Mouse (Mus musculus): ENCODE data around the gene Ttc8.

Gene Ttc8

GRCm38 (mm10) chr12:98973461-98973860, 53.1 kb downstream of the Ttc8 start:
- no peak for DNase-seq (ENCODE audit: low spot score in 2 of 2)

GRCm38 (mm10) chr12:98974157-98974804, 53.9 kb downstream of the Ttc8 start:
- no peak for DNase-seq (ENCODE audit: low spot score in 2 of 2)

DNA sequence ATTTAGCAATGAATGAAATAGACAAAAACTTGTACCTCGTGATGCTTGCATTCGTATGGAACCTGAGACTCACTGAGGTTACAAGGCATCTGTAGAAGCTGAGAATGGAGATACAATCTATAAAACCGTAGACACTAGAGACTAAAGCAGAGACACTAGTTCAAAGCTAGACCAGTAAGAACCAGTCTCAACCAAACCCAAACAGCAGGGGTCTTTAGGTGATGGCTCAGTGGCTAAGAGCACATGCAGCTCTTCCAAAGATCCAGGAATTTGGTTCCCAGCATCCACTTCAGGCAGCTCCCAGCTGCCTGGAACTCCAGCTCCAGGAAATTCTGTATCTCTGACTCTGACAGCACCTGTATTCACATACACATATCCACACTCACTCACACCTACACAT, 60.7 kb downstream of the Ttc8 start:
- DNase-seq (ENCODE audit: low spot score in 2 of 2) = no peak

DNA sequence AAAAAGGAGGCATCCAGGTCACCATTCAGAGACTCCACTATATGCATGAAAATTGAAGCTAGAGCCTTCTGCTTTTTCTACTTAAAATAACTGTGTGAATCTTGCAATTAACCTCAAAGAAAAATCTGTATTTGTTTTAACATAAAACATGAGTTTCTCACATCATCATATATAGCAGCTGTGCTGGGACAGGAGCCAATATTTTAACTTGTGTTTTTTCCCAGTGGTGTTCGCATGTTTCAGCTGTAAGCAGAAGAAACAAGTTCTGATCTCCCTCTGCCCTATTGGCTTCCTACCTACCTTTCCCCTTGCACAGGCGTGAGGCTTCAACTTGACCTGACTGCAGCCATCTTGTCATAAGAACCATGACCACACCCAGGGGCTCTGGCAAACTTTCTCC, 64.4 kb downstream of the Ttc8 start:
- DNase-seq (ENCODE audit: low spot score in 2 of 2) = peak in 1 of 2 experiments; percentile 58

GRCm38 (mm10) chr12:98991076-98991829, 70.9 kb downstream of the Ttc8 start:
- DNase-seq (ENCODE audit: low spot score in 2 of 2) = peak; percentile 41 to 44

GRCm38 (mm10) chr12:98991830-98992216, 71.4 kb downstream of the Ttc8 start:
- DNase-seq (ENCODE audit: low spot score in 2 of 2) = no peak

- DNase-seq (ENCODE audit: low spot score in 2 of 2) = no peak
Observed at GRCm38 (mm10) chr12:98993736-98994135, 73.4 kb downstream of the Ttc8 start.

GRCm38 (mm10) chr12:98994366-98994765, 74.0 kb downstream of the Ttc8 start:
- DNase-seq (ENCODE audit: low spot score in 2 of 2) = no peak

DNA sequence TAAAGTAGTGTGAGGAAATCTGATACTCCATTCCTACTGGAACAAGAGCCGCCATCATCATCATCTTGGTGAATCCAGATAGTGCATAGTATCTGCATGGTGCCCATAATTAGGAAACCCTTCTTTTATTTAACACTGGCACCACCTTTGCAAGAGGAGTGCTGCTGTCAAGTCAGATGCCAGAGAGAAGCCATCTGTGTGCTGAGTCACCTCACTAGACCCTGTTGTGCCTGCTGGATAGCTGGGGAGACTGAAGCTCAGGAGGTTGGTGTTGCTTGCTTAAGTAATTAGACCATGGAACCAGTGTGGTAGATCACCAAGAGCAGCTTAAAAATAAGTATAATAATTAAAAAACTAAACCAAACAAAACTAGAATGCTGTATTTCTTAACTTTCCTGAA, 75.5 kb downstream of the Ttc8 start:
- peak in 1 of 2 experiments; percentile 28 for DNase-seq (ENCODE audit: low spot score in 2 of 2)

DNA sequence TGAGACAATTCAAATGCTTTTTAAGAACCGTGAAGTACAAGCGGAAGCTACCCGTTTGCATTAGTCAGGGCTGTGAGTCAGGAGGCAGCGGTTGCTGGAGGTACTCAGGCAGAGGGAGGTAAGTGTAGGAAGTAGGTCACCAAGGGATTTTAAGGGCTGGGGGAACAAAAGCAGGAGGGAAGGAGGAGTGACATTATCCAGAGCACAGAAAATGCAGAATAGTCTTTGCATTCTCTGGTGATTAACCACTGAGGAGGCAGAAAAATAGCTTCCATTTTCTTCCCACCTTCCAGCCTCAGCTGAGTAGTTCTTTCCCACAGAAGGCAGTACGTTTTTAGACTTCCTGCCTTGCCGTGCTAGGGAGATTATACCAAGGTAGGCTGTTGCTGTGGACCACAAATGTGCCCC, 76.2 kb downstream of the Ttc8 start:
- DNase-seq (ENCODE audit: low spot score in 2 of 2) = peak; percentile 59 to 64

GRCm38 (mm10) chr12:98997046-98997445, 76.7 kb downstream of the Ttc8 start:
- no peak for DNase-seq (ENCODE audit: low spot score in 2 of 2)

DNA sequence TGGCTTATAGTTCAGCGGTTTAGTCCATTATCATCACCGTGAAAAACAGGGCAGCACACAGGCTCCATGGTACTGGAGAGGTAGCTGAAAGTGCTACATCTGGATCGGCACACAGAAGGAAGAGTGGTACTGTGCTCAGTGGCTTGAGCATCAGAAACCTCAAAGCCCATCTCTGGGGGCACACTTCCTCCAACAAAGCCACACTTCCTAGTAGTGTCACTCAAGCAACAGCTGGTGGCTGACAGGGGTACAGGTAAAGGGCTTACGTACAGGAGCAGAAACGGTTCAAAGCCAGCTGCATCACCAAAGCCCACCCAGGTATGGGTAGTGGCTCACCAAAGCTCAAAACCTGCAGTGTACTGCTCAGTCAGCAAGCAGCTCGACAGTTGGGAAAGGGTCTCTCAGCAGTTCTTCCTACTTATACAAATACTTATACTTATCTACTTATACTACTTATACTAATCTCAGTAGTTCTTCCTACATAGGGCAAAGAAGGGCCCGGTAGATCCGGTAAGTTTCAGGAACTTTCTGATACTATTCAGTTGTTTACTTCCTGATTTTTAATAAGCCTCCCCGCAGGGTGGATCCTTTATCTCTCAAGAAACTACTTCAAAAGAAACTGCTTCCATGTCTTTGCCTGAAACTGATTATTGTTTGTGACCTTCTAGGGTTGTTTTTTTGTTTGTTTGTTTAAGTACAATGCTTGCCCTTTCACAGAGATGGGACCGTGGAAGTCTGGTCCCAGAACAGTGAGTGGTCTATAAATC, 78.5 kb downstream of the Ttc8 start:
- DNase-seq (ENCODE audit: low spot score in 2 of 2) = no peak

GRCm38 (mm10) chr12:99000310-99000709, 79.9 kb downstream of the Ttc8 start:
- DNase-seq (ENCODE audit: low spot score in 2 of 2) = no peak

DNA sequence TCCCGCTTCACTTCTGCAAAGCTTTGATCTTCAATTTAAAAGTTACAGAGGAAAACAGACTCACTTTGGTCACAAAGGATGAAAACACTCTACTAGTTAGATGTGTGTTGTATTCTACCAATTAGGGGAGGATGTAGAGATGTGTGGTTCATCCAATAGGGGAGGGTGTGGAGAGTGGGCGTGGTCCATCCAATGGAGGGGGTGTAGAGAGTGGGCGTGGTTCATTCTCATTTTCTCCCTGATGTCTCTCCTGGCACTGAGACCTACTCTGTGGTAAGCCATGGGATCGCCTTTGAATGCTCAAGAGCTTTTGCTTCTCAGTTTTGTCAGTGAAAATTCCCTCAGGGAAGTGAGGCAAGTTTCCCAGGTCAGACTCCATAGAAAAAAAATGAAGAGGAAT, 82.7 kb downstream of the Ttc8 start:
- DNase-seq (ENCODE audit: low spot score in 2 of 2) = no peak

DNA sequence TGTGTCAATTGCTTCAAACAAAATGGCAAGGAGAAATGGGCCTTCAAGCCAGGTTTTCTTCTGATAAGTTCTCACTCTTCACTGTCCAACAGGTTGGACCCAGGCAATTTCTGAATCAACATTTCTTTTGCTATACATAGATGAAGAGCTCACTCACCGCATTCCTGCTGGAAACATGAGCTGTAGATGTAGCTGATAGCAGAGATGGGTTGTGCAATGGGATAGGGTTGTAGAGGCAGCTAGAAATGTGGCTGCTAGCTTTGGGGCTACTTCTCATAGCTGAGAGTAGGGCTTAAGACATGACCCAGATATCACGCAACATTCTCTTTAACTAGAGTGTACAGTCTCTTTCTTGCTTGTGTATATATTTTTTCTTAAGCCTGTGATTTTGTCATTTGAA, 84.4 kb downstream of the Ttc8 start:
- no peak for DNase-seq (ENCODE audit: low spot score in 2 of 2)

- DNase-seq (ENCODE audit: low spot score in 2 of 2) = no peak
Observed at GRCm38 (mm10) chr12:99008786-99009185, 88.4 kb downstream of the Ttc8 start.

- no peak for DNase-seq (ENCODE audit: low spot score in 2 of 2)
Observed at GRCm38 (mm10) chr12:99009430-99009829, 89.1 kb downstream of the Ttc8 start.

DNA sequence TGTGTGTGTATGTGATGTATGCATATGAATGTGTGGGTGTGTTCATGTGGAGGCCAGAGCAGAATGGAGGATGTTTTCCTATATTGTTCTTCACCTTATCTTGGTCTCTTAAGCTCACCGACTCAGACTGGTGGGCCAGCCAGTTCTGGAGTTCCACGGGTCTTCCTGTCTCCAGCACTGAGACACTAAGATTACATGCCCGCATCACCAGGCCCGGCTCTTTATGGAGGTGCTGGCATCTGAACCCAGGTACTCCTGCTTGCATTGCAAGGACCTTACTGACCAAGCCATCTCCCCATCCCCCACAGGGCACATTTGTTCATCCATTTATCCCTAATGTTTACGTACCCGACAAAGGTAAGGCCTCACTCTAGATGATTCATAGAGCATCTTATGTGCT, 89.7 kb downstream of the Ttc8 start:
- DNase-seq (ENCODE audit: low spot score in 2 of 2) = no peak

DNA sequence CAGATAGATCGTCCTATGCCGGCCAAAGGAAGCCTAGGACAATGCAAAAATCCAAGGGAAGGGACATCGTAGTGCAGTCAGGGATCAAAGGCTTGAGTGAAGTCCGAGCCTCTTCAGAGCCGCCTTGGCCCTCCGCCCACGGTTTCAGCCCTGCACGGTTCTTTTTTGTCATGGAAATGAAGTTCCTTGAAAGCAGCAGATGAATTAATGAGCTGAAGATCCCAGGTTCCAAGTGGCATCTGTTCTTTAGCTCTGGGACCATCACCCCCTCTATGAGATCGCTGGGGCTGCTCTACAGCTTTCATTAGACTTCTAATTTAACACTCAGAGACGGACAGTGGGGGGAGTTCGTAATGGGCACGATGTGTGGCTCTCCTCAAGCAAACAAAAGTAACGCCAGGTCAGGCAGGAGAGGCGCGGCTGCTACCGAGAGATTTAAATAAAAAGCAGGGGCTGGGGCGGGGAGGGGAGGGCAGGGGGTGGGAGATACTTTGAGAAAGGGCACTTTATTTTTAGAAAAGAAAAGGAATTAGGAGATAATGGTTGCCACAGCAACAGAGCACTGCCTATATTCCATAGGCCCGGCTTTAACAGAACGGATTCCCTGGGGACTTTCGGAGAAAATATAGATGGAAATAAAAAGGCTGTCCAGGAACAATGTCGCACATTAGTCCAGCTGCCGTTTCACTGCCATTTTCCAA, 90.9 kb downstream of the Ttc8 start:
- DNase-seq (ENCODE audit: low spot score in 2 of 2) = no peak

DNA sequence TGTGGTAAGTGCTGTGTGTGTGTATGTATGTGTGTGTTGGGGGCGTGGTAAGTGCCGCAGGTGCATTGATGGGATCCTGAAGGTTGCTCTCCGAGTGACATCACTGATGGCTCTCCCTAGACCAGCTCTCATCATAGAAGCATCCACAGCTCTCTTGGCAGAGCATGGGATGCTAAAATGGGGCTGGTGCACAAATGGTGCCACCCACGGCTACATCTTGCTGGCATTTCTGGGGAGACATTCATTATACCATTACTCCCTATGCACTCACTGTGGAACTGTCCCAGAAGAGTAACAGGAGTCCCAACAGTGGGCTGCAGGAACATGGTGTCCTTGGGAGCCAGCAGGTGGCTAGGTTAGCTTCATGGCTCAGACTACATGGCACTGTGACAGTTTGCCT, 95.5 kb downstream of the Ttc8 start:
- DNase-seq (ENCODE audit: low spot score in 2 of 2) = peak; percentile 61 to 81

GRCm38 (mm10) chr12:99024430-99024960, 104.1 kb downstream of the Ttc8 start:
- no peak for DNase-seq (ENCODE audit: low spot score in 2 of 2)

- no peak for DNase-seq (ENCODE audit: low spot score in 2 of 2)
Observed at GRCm38 (mm10) chr12:99026291-99026690, 105.9 kb downstream of the Ttc8 start.
